Mouse (Mus musculus): ENCODE measurements at regions not wholly inside any gene's neighbourhood (a gene's known extent, or its start where the extent isn't known, plus 50 kb on each side); places are given as distances from the start of the nearest gene placed in this dataset.

GRCm38 (mm10) chr4:24006257-24006955 is 489.8 kb upstream of the Mms22l start:
- CTCF ChIA-PET = no interaction called here

- CTCF ChIA-PET = no interaction called here
Measured at GRCm38 (mm10) chr4:24019178-24020104, 476.8 kb upstream of the Mms22l start.

Measured in spleen, embryonic (tissue).